Mouse (Mus musculus): Measurements from ENCODE around the gene Nkiras2. TPM values are rescaled to one million over a fixed set of nuclear protein-coding genes. Genes with fewer than 3 reads are reported as not detected.

Nkiras2 gene
- polyA plus RNA-seq, 1 experiment = 27.6 TPM

- WGBS = 18% methylated on average over 5 of the region's 5 CpGs
- DNase-seq = peak in 1 of 2 experiments; percentile 41
- H3K27ac ChIP-seq (ENCODE audit: insufficient read depth, low read length) = no peak overlapping the region
- H3K4me3 ChIP-seq (replicated peaks; ENCODE audit: insufficient read depth, low read depth, low read length) = no peak overlapping the region
- H3K4me1 ChIP-seq (ENCODE audit: control insufficient read depth, insufficient read depth, low read length) = peaks cover 9% of the 10 kb centered on the region
- no peaks in the 10 kb centered on the region for H3K27me3 ChIP-seq (ENCODE audit: control insufficient read depth, insufficient read depth, low read length)
- TF ChIP-seq POLR2A (IDR thresholded peaks at IDR 0.05; ENCODE audit: borderline replicate concordance, insufficient read depth, low read length) = no peak
- no peak for TF ChIP-seq CTCF (IDR thresholded peaks at IDR 0.05; ENCODE audit: borderline replicate concordance, insufficient read depth, low read depth, low read length)
Measured at GRCm38 (mm10) chr11:100623867-100624266, 4.8 kb downstream of the Nkiras2 start.

GRCm38 (mm10) chr11:100625754-100626700, 7.0 kb downstream of the Nkiras2 start:
- Histone ChIP-seq H3K4me3 (replicated peaks; ENCODE audit: insufficient read depth, low read depth, low read length) (no peak overlapping the region), H3K4me1 (ENCODE audit: control insufficient read depth, insufficient read depth, low read length) (peaks cover 13% of the 10 kb centered on the region), H3K27ac (ENCODE audit: insufficient read depth, low read length) (no peak overlapping the region), H3K27me3 (ENCODE audit: control insufficient read depth, insufficient read depth, low read length) (no peaks in the 10 kb centered on the region)
- TF ChIP-seq POLR2A (IDR thresholded peaks at IDR 0.05; ENCODE audit: borderline replicate concordance, insufficient read depth, low read length) (no peak), CTCF (IDR thresholded peaks at IDR 0.05; ENCODE audit: borderline replicate concordance, insufficient read depth, low read depth, low read length) (no peak)
- no peak for DNase-seq
- 83% methylated on average over 23 of the region's 23 CpGs for WGBS

DNA sequence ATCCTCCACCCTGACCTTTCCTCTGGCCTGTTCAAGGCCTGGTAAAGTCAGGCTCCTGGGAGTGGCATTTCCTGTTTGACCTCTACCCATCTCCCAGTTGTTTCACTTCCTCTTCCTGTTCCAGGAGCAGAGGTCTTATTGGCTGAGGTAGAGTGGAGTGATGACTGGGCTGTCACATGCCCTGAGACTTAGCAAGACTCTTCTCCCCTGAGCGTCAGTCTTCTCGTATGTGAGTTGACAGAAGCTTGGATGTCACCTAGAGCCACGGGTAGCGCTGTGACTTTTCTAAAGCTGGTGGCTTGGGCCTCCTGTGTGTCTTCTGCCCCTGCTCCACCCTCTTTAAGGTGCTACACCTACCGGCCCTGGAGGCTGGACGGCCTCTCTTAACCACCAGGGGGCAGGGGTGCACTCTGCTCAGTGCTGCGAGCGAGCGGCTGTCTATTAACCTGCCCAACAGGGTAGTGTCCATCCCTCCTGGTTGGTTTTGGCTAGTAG, 7.7 kb downstream of the Nkiras2 start:
- no peaks in the 10 kb centered on the region for H3K27me3 ChIP-seq (ENCODE audit: control insufficient read depth, insufficient read depth, low read length)
- H3K4me3 ChIP-seq (replicated peaks; ENCODE audit: insufficient read depth, low read depth, low read length) = no peak overlapping the region
- H3K27ac ChIP-seq (ENCODE audit: insufficient read depth, low read length) = no peak overlapping the region
- H3K4me1 ChIP-seq (ENCODE audit: control insufficient read depth, insufficient read depth, low read length) = peaks cover 13% of the 10 kb centered on the region
- TF ChIP-seq POLR2A (IDR thresholded peaks at IDR 0.05; ENCODE audit: borderline replicate concordance, insufficient read depth, low read length) = no peak
- TF ChIP-seq CTCF (IDR thresholded peaks at IDR 0.05; ENCODE audit: borderline replicate concordance, insufficient read depth, low read depth, low read length) = peak; percentile 72
- peak; percentile 55 to 66 for DNase-seq
- whole genome bisulfite sequencing = 23% methylated on average over 9 of the region's 9 CpGs

GRCm38 (mm10) chr11:100628056-100628455, 9.0 kb downstream of the Nkiras2 start:
- DNase-seq = no peak

GRCm38 (mm10) chr11:100628862-100629352, 9.9 kb downstream of the Nkiras2 start:
- 7% methylated on average over 13 of the region's 13 CpGs for WGBS
- no peaks in the 10 kb centered on the region for H3K27me3 ChIP-seq (ENCODE audit: control insufficient read depth, insufficient read depth, low read length)
- TF ChIP-seq CTCF (IDR thresholded peaks at IDR 0.05; ENCODE audit: borderline replicate concordance, insufficient read depth, low read depth, low read length) (no peak), POLR2A (IDR thresholded peaks at IDR 0.05; ENCODE audit: borderline replicate concordance, insufficient read depth, low read length) (no peak)
- H3K4me3 ChIP-seq (replicated peaks; ENCODE audit: insufficient read depth, low read depth, low read length) = no peak overlapping the region
- DNase-seq = no peak
- peaks cover 12% of the 10 kb centered on the region for H3K4me1 ChIP-seq (ENCODE audit: control insufficient read depth, insufficient read depth, low read length)
- no peak overlapping the region for H3K27ac ChIP-seq (ENCODE audit: insufficient read depth, low read length)

More at GRCm38 (mm10) chr11:100628056-100628455, 9.0 kb downstream of the Nkiras2 start:
- Histone ChIP-seq H3K27ac (ENCODE audit: insufficient read depth, low read length) (no peak overlapping the region), H3K4me1 (ENCODE audit: control insufficient read depth, insufficient read depth, low read length) (peaks cover 13% of the 10 kb centered on the region), H3K4me3 (replicated peaks; ENCODE audit: insufficient read depth, low read depth, low read length) (no peak overlapping the region), H3K27me3 (ENCODE audit: control insufficient read depth, insufficient read depth, low read length) (no peaks in the 10 kb centered on the region)
- 70% methylated on average over 5 of the region's 5 CpGs for WGBS
- TF ChIP-seq CTCF (IDR thresholded peaks at IDR 0.05; ENCODE audit: borderline replicate concordance, insufficient read depth, low read depth, low read length) (no peak), POLR2A (IDR thresholded peaks at IDR 0.05; ENCODE audit: borderline replicate concordance, insufficient read depth, low read length) (no peak)

- no peaks in the 10 kb centered on the region for H3K4me1 ChIP-seq (ENCODE audit: control insufficient read depth, insufficient read depth, low read length)
- TF ChIP-seq CTCF (IDR thresholded peaks at IDR 0.05; ENCODE audit: borderline replicate concordance, insufficient read depth, low read depth, low read length) = no peak
- TF ChIP-seq POLR2A (IDR thresholded peaks at IDR 0.05; ENCODE audit: borderline replicate concordance, insufficient read depth, low read length) = no peak
- no peak overlapping the region for H3K27ac ChIP-seq (ENCODE audit: insufficient read depth, low read length)
- WGBS = 51% methylated on average over 7 of the region's 7 CpGs
- no peak overlapping the region for H3K4me3 ChIP-seq (replicated peaks; ENCODE audit: insufficient read depth, low read depth, low read length)
- no peak for DNase-seq
- H3K27me3 ChIP-seq (ENCODE audit: control insufficient read depth, insufficient read depth, low read length) = no peaks in the 10 kb centered on the region
Measured at GRCm38 (mm10) chr11:100634530-100634929, 15.5 kb downstream of the Nkiras2 start.

- Histone ChIP-seq H3K4me3 (replicated peaks; ENCODE audit: insufficient read depth, low read depth, low read length) (peak overlapping the region; percentile 46), H3K4me1 (ENCODE audit: control insufficient read depth, insufficient read depth, low read length) (peaks cover 9% of the 10 kb centered on the region; the same call in 1 of the 2 replicates), H3K27me3 (ENCODE audit: control insufficient read depth, insufficient read depth, low read length) (no peaks in the 10 kb centered on the region), H3K27ac (ENCODE audit: insufficient read depth, low read length) (no peak overlapping the region)
- DNase-seq = peak; percentile 60 to 62
- TF ChIP-seq POLR2A (IDR thresholded peaks at IDR 0.05; ENCODE audit: borderline replicate concordance, insufficient read depth, low read length) = no peak
- TF ChIP-seq CTCF (IDR thresholded peaks at IDR 0.05; ENCODE audit: borderline replicate concordance, insufficient read depth, low read depth, low read length) = peak; percentile 54
- WGBS = 2% methylated on average over 52 of the region's 52 CpGs
Measured at GRCm38 (mm10) chr11:100640159-100640906, 21.3 kb downstream of the Nkiras2 start.

Measured in cerebellum, adult 2 months (tissue).